Mouse (Mus musculus) T-helper 17 cell (primary cell): ENCODE measurements around the gene Iqcb1.
"Not testable (repeated sequence)": the region's sequence is repeated elsewhere in the genome, so short reads cannot be mapped to it uniquely, and the experiment has no call there.

ENCODE experiments used
- in situ Hi-C, 2 experiments: fragments of 300-600 bp; cut with MboI, MseI; formaldehyde crosslinking; loops; 1 replicate in 1 of 2; 2 replicates in 1 of 2; pipeline ENCODE4 v1.15.1; 2025; ENCODE audit warnings: high pct_unique_total_duplicates in 2 of 2

The Iqcb1 gene

GRCm38 (mm10) chr16:36828054-36828786 is at the start of gene Iqcb1:
Iqcb1 (plus strand) TSS chr16:36828385.
- in situ Hi-C loops: no loop called here

GRCm38 (mm10) chr16:36784146-36784545 is 44.0 kb upstream of the Iqcb1 start:
- in situ Hi-C loops: no loop called here

GRCm38 (mm10) chr16:36784594-36785313 is 43.4 kb upstream of the Iqcb1 start, which contains the start of gene Slc15a2:
Slc15a2 (minus strand) TSS chr16:36784962.
- in situ Hi-C loops: no loop called here

- in situ Hi-C loops: no loop called here
These were observed 41.7 kb upstream of the Iqcb1 start for GRCm38 (mm10) chr16:36786466-36786865.

GRCm38 (mm10) chr16:36790166-36790565 is 38.0 kb upstream of the Iqcb1 start:
- in situ Hi-C loops: no loop called here

GRCm38 (mm10) chr16:36794976-36795375 is 33.2 kb upstream of the Iqcb1 start:
- in situ Hi-C loops: loop anchor here in 1 of 2 experiments (5.0 kb wide), 1 partner anchor 68 kb away; no protein-coding TSS in a partner anchor

- in situ Hi-C loops: loop anchor here in 1 of 2 experiments (5.0 kb wide), 1 partner anchor 71 kb away; no protein-coding TSS in a partner anchor
These were observed 29.9 kb upstream of the Iqcb1 start for GRCm38 (mm10) chr16:36798334-36798733.

GRCm38 (mm10) chr16:36802361-36802760 is 25.8 kb upstream of the Iqcb1 start:
- in situ Hi-C loops: no loop called here

GRCm38 (mm10) chr16:36808616-36809015 is 19.6 kb upstream of the Iqcb1 start:
- in situ Hi-C loops: no loop called here

- in situ Hi-C loops: loop anchor here (5.0 kb wide), 1 partner anchor 346 kb away; no protein-coding TSS in a partner anchor
These were observed 14.5 kb upstream of the Iqcb1 start for GRCm38 (mm10) chr16:36813680-36814079.

- in situ Hi-C loops: loop anchor here in 1 of 2 experiments (5.0 kb wide), 1 partner anchor 95 kb away; no protein-coding TSS in a partner anchor
These were observed 11.3 kb upstream of the Iqcb1 start for GRCm38 (mm10) chr16:36816916-36817315.

GRCm38 (mm10) chr16:36817321-36817926 is 10.8 kb upstream of the Iqcb1 start:
- in situ Hi-C loops: loop anchor here in 1 of 2 experiments (5.0 kb wide), 1 partner anchor 95 kb away; no protein-coding TSS in a partner anchor

- in situ Hi-C loops: loop anchor here (5.0 kb wide), 2 partner anchors 218 to 733 kb away; no protein-coding TSS in a partner anchor
These were observed 8.2 kb upstream of the Iqcb1 start for GRCm38 (mm10) chr16:36820016-36820415.

GRCm38 (mm10) chr16:36820747-36821146 is 7.4 kb upstream of the Iqcb1 start:
- in situ Hi-C loops: loop anchor here (5.0 kb wide), 2 partner anchors 218 to 733 kb away; no protein-coding TSS in a partner anchor

- in situ Hi-C loops: loop anchor here (5.0 kb wide), 2 partner anchors 219 to 734 kb away; no protein-coding TSS in a partner anchor
These were observed 6.7 kb upstream of the Iqcb1 start for GRCm38 (mm10) chr16:36821474-36821873.

- in situ Hi-C loops: no loop called here
These were observed 553 bp upstream of the Iqcb1 start for GRCm38 (mm10) chr16:36827611-36828053.

GRCm38 (mm10) chr16:36828820-36829219 is 635 bp downstream of the Iqcb1 start:
- in situ Hi-C loops: no loop called here

GRCm38 (mm10) chr16:36846894-36847293 is 18.7 kb downstream of the Iqcb1 start:
- in situ Hi-C loops: not testable (repeated sequence)

- in situ Hi-C loops: loop anchor here in 1 of 2 experiments (25.0 kb wide), 1 partner anchor 686 kb away; the partner anchor contains the start of genes Gtf2e1 and Rabl3
These were observed 23.0 kb downstream of the Iqcb1 start for GRCm38 (mm10) chr16:36851202-36851601.

GRCm38 (mm10) chr16:36863585-36863984 is 35.4 kb downstream of the Iqcb1 start:
- in situ Hi-C loops: loop anchor here in 1 of 2 experiments (25.0 kb wide), 1 partner anchor 674 kb away; the partner anchor contains the start of genes Gtf2e1 and Rabl3

- in situ Hi-C loops: loop anchor here in 1 of 2 experiments (25.0 kb wide), 1 partner anchor 668 kb away; the partner anchor contains the start of genes Gtf2e1 and Rabl3
These were observed 41.3 kb downstream of the Iqcb1 start for GRCm38 (mm10) chr16:36869442-36869841.
